Mouse (Mus musculus) cortical plate, adult 2 months (tissue): ENCODE measurements around the gene 1700008O03Rik. TPM values are rescaled to one million over a fixed set of nuclear protein-coding genes. Genes with fewer than 3 reads are reported as not detected.
A peak's percentile ranks its signal among the peaks of the same experiment; 100 is the strongest.

ENCODE experiments used
- H3K27ac ChIP-seq: fragments of 200-500 bp; 2 replicates; pipeline ENCODE4 v1.5.1; 2012; ENCODE audit warnings: low read length, control low read depth, inconsistent platforms; ENCODE audit not compliant: insufficient read depth
- H3K4me1 ChIP-seq: fragments of 200-500 bp; 2 replicates; pipeline ENCODE4 v1.6.1; 2011; ENCODE audit warnings: low read length; ENCODE audit not compliant: control insufficient read depth, insufficient read depth
- H3K4me3 ChIP-seq: fragments of 200-500 bp; 2 replicates; pipeline ENCODE4 v1.5.1; 2011; ENCODE audit warnings: mild to moderate bottlenecking, low read length, control low read depth; ENCODE audit not compliant: insufficient read depth
- CTCF ChIP-seq: fragments of 200-500 bp; IDR thresholded peaks from 2 replicates; pipeline ENCODE4 v1.5.1; 2011; ENCODE audit warnings: mild to moderate bottlenecking, control low read depth, low read length; ENCODE audit not compliant: insufficient read depth; ENCODE audit errors: extremely low read depth
- POLR2A ChIP-seq: fragments of 200-500 bp; IDR thresholded peaks from 2 replicates; pipeline ENCODE4 v1.6.1; 2011; ENCODE audit warnings: mild to moderate bottlenecking, low read length, control low read depth; ENCODE audit not compliant: insufficient read depth; ENCODE audit errors: extremely low read depth
- polyA plus RNA-seq: library from polyadenylated mRNA; depleted of rRNA; stranded (reverse); fragments of >200 nt; gene quantifications from 2 replicates; pipeline ENCODE4 v1.2.3, GENCODE M21; 2012

Gene 1700008O03Rik
- polyA plus RNA-seq, 1 experiment = 3.7 TPM

- Histone ChIP-seq H3K4me1 (no peaks in the 10 kb centered on the region), H3K27ac (peak overlapping the region; percentile 15; the same call in 1 of the 2 replicates), H3K4me3 (no peak overlapping the region)
- TF ChIP-seq POLR2A (peak; percentile 69; the same call in 1 of the 2 replicates), CTCF (no peak)
Measured at GRCm38 (mm10) chr7:44382541-44382940, 3.1 kb downstream of the 1700008O03Rik start.

- Histone ChIP-seq H3K4me3 (no peak overlapping the region), H3K27ac (no peak overlapping the region)
- TF ChIP-seq CTCF (no peak), POLR2A (no peak)
Measured at GRCm38 (mm10) chr7:44378290-44378689, 7.3 kb downstream of the 1700008O03Rik start.

GRCm38 (mm10) chr7:44375793-44376192, 9.8 kb downstream of the 1700008O03Rik start:
- Histone ChIP-seq H3K4me1 (no peaks in the 10 kb centered on the region), H3K27ac (no peak overlapping the region), H3K4me3 (no peak overlapping the region)
- TF ChIP-seq POLR2A (no peak), CTCF (no peak)

More at GRCm38 (mm10) chr7:44378290-44378689, 7.3 kb downstream of the 1700008O03Rik start:
- no peaks in the 10 kb centered on the region for H3K4me1 ChIP-seq

GRCm38 (mm10) chr7:44375207-44375606, 10.4 kb downstream of the 1700008O03Rik start:
- Histone ChIP-seq H3K4me3 (peak overlapping the region; percentile 67), H3K4me1 (no peaks in the 10 kb centered on the region), H3K27ac (no peak overlapping the region)
- TF ChIP-seq POLR2A (no peak), CTCF (no peak)

GRCm38 (mm10) chr7:44374756-44375155, 10.9 kb downstream of the 1700008O03Rik start:
- Histone ChIP-seq H3K4me3 (peak overlapping the region; percentile 67), H3K4me1 (no peaks in the 10 kb centered on the region), H3K27ac (no peak overlapping the region)
- TF ChIP-seq POLR2A (no peak), CTCF (no peak)

- TF ChIP-seq CTCF = no peak
- peak; percentile 1; the same call in 1 of the 2 replicates for TF ChIP-seq POLR2A
- Histone ChIP-seq H3K4me3 (peak overlapping the region; percentile 67), H3K27ac (peak overlapping the region; percentile 57; the same call in 1 of the 2 replicates), H3K4me1 (no peaks in the 10 kb centered on the region)
Measured at GRCm38 (mm10) chr7:44373889-44374652, 11.5 kb downstream of the 1700008O03Rik start.

- Histone ChIP-seq H3K4me3 (peak overlapping the region; percentile 67), H3K27ac (no peak overlapping the region), H3K4me1 (no peaks in the 10 kb centered on the region)
- TF ChIP-seq CTCF = no peak
- no peak for TF ChIP-seq POLR2A
Measured at GRCm38 (mm10) chr7:44373460-44373859, 12.2 kb downstream of the 1700008O03Rik start.

GRCm38 (mm10) chr7:44372678-44373077, 12.9 kb downstream of the 1700008O03Rik start:
- no peak for TF ChIP-seq CTCF
- TF ChIP-seq POLR2A = no peak
- no peak overlapping the region for H3K27ac ChIP-seq
- H3K4me1 ChIP-seq = no peaks in the 10 kb centered on the region
- no peak overlapping the region for H3K4me3 ChIP-seq

- Histone ChIP-seq H3K4me1 (peaks cover 2% of the 10 kb centered on the region; the same call in 1 of the 2 replicates), H3K4me3 (peak overlapping the region; percentile 38), H3K27ac (no peak overlapping the region)
- no peak for TF ChIP-seq CTCF
- no peak for TF ChIP-seq POLR2A
Measured at GRCm38 (mm10) chr7:44360792-44361301, 24.8 kb downstream of the 1700008O03Rik start.
